Mouse (Mus musculus): ENCODE measurements at regions not wholly inside any gene's neighbourhood (a gene's known extent, or its start where the extent isn't known, plus 50 kb on each side); places are given as distances from the start of the nearest gene placed in this dataset.

GRCm38 (mm10) chr17:76111315-76112195 is 559.8 kb upstream of the Fam98a start:
- H3K9me3 ChIP-seq (replicated peaks; ENCODE audit: control insufficient read depth, low read length), result no peaks in the 10 kb centered on the region
- TF ChIP-seq CTCF (IDR thresholded peaks at IDR 0.05; ENCODE audit: low read depth) (no peak), EP300 (IDR thresholded peaks at IDR 0.05; ENCODE audit: low read depth) (no peak)
- ATAC-seq (ENCODE audit: insufficient read depth, low read depth), result no peak
- no peak overlapping the region for H3K4me3 ChIP-seq (ENCODE audit: low read depth, low read length)
- H3K27me3 ChIP-seq (ENCODE audit: control insufficient read depth, insufficient read depth, low read length), result no peaks in the 10 kb centered on the region
- no peak overlapping the region for H3K9ac ChIP-seq (replicated peaks; ENCODE audit: low read depth, low read length)
- no peak for DNase-seq (ENCODE audit: low spot score)
- no peaks in the 10 kb centered on the region for H3K4me1 ChIP-seq (ENCODE audit: control insufficient read depth, insufficient read depth)
- 75% methylated on average over 9 of the region's 9 CpGs for WGBS
- H3K27ac ChIP-seq (ENCODE audit: low read depth), result no peak overlapping the region
- no peaks in the 10 kb centered on the region for H3K36me3 ChIP-seq (replicated peaks; ENCODE audit: control insufficient read depth, insufficient read depth, low read length)
- no peak overlapping the region for H3K4me2 ChIP-seq (ENCODE audit: low read depth, low read length)

- H3K36me3 ChIP-seq (replicated peaks; ENCODE audit: control insufficient read depth, insufficient read depth, low read length), result no peaks in the 10 kb centered on the region
- no peak overlapping the region for H3K4me2 ChIP-seq (ENCODE audit: low read depth, low read length)
- TF ChIP-seq CTCF (IDR thresholded peaks at IDR 0.05; ENCODE audit: low read depth) (no peak), EP300 (IDR thresholded peaks at IDR 0.05; ENCODE audit: low read depth) (no peak)
- H3K4me3 ChIP-seq (ENCODE audit: low read depth, low read length), result no peak overlapping the region
- H3K27me3 ChIP-seq (ENCODE audit: control insufficient read depth, insufficient read depth, low read length), result no peaks in the 10 kb centered on the region
- no peaks in the 10 kb centered on the region for H3K4me1 ChIP-seq (ENCODE audit: control insufficient read depth, insufficient read depth)
- WGBS, result 67% methylated on average over 1 of the region's 1 CpGs
- H3K27ac ChIP-seq (ENCODE audit: low read depth), result no peak overlapping the region
- no peaks in the 10 kb centered on the region for H3K9me3 ChIP-seq (replicated peaks; ENCODE audit: control insufficient read depth, low read length)
- H3K9ac ChIP-seq (replicated peaks; ENCODE audit: low read depth, low read length), result no peak overlapping the region
- ATAC-seq (ENCODE audit: insufficient read depth, low read depth), result no peak
- no peak for DNase-seq (ENCODE audit: low spot score)
Measured at GRCm38 (mm10) chr17:76110856-76111255, 559.1 kb upstream of the Fam98a start.

- no peaks in the 10 kb centered on the region for H3K4me1 ChIP-seq (ENCODE audit: control insufficient read depth, insufficient read depth)
- H3K27me3 ChIP-seq (ENCODE audit: control insufficient read depth, insufficient read depth, low read length), result no peaks in the 10 kb centered on the region
- no peak overlapping the region for H3K9ac ChIP-seq (replicated peaks; ENCODE audit: low read depth, low read length)
- H3K27ac ChIP-seq (ENCODE audit: low read depth), result no peak overlapping the region
- no peaks in the 10 kb centered on the region for H3K36me3 ChIP-seq (replicated peaks; ENCODE audit: control insufficient read depth, insufficient read depth, low read length)
- ATAC-seq (ENCODE audit: insufficient read depth, low read depth) (no peak), DNase-seq (ENCODE audit: low spot score) (no peak)
- H3K4me2 ChIP-seq (ENCODE audit: low read depth, low read length), result no peak overlapping the region
- no peaks in the 10 kb centered on the region for H3K9me3 ChIP-seq (replicated peaks; ENCODE audit: control insufficient read depth, low read length)
- no peak overlapping the region for H3K4me3 ChIP-seq (ENCODE audit: low read depth, low read length)
- TF ChIP-seq CTCF (IDR thresholded peaks at IDR 0.05; ENCODE audit: low read depth), result no peak
- no peak for TF ChIP-seq EP300 (IDR thresholded peaks at IDR 0.05; ENCODE audit: low read depth)
- 77% methylated on average over 3 of the region's 3 CpGs for WGBS
Measured at GRCm38 (mm10) chr17:76083536-76083935, 531.8 kb upstream of the Fam98a start.

GRCm38 (mm10) chr17:76081780-76082179 is 530.0 kb upstream of the Fam98a start:
- Histone ChIP-seq H3K9me3 (replicated peaks; ENCODE audit: control insufficient read depth, low read length) (no peaks in the 10 kb centered on the region), H3K36me3 (replicated peaks; ENCODE audit: control insufficient read depth, insufficient read depth, low read length) (no peaks in the 10 kb centered on the region), H3K27ac (ENCODE audit: low read depth) (no peak overlapping the region), H3K4me2 (ENCODE audit: low read depth, low read length) (no peak overlapping the region), H3K4me1 (ENCODE audit: control insufficient read depth, insufficient read depth) (no peaks in the 10 kb centered on the region), H3K4me3 (ENCODE audit: low read depth, low read length) (no peak overlapping the region), H3K9ac (replicated peaks; ENCODE audit: low read depth, low read length) (no peak overlapping the region), H3K27me3 (ENCODE audit: control insufficient read depth, insufficient read depth, low read length) (no peaks in the 10 kb centered on the region)
- no peak for DNase-seq (ENCODE audit: low spot score)
- ATAC-seq (ENCODE audit: insufficient read depth, low read depth), result no peak
- TF ChIP-seq EP300 (IDR thresholded peaks at IDR 0.05; ENCODE audit: low read depth) (no peak), CTCF (IDR thresholded peaks at IDR 0.05; ENCODE audit: low read depth) (no peak)
- 65% methylated on average over 2 of the region's 2 CpGs for WGBS

GRCm38 (mm10) chr17:76046438-76046837 is 494.7 kb upstream of the Fam98a start:
- TF ChIP-seq CTCF (IDR thresholded peaks at IDR 0.05; ENCODE audit: low read depth) (no peak), EP300 (IDR thresholded peaks at IDR 0.05; ENCODE audit: low read depth) (no peak)
- Histone ChIP-seq H3K9me3 (replicated peaks; ENCODE audit: control insufficient read depth, low read length) (no peaks in the 10 kb centered on the region), H3K36me3 (replicated peaks; ENCODE audit: control insufficient read depth, insufficient read depth, low read length) (no peaks in the 10 kb centered on the region), H3K27ac (ENCODE audit: low read depth) (no peak overlapping the region), H3K4me3 (ENCODE audit: low read depth, low read length) (no peak overlapping the region), H3K9ac (replicated peaks; ENCODE audit: low read depth, low read length) (no peak overlapping the region), H3K27me3 (ENCODE audit: control insufficient read depth, insufficient read depth, low read length) (no peaks in the 10 kb centered on the region), H3K4me2 (ENCODE audit: low read depth, low read length) (no peak overlapping the region), H3K4me1 (ENCODE audit: control insufficient read depth, insufficient read depth) (no peaks in the 10 kb centered on the region)
- WGBS, result 83% methylated on average over 1 of the region's 1 CpGs
- DNase-seq (ENCODE audit: low spot score) (no peak), ATAC-seq (ENCODE audit: insufficient read depth, low read depth) (no peak)

GRCm38 (mm10) chr17:76032710-76033109 is 481.0 kb upstream of the Fam98a start:
- Histone ChIP-seq H3K4me3 (ENCODE audit: low read depth, low read length) (no peak overlapping the region), H3K9ac (replicated peaks; ENCODE audit: low read depth, low read length) (no peak overlapping the region), H3K4me1 (ENCODE audit: control insufficient read depth, insufficient read depth) (no peaks in the 10 kb centered on the region), H3K27ac (ENCODE audit: low read depth) (no peak overlapping the region), H3K36me3 (replicated peaks; ENCODE audit: control insufficient read depth, insufficient read depth, low read length) (no peaks in the 10 kb centered on the region), H3K27me3 (ENCODE audit: control insufficient read depth, insufficient read depth, low read length) (no peaks in the 10 kb centered on the region), H3K4me2 (ENCODE audit: low read depth, low read length) (no peak overlapping the region), H3K9me3 (replicated peaks; ENCODE audit: control insufficient read depth, low read length) (no peaks in the 10 kb centered on the region)
- TF ChIP-seq EP300 (IDR thresholded peaks at IDR 0.05; ENCODE audit: low read depth) (no peak), CTCF (IDR thresholded peaks at IDR 0.05; ENCODE audit: low read depth) (no peak)
- WGBS, result 48% methylated on average over 1 of the region's 1 CpGs
- DNase-seq (ENCODE audit: low spot score) (no peak), ATAC-seq (ENCODE audit: insufficient read depth, low read depth) (no peak)
